Mouse (Mus musculus) hindbrain, embryonic 12.5 days (tissue): ENCODE measurements at regions not wholly inside any gene's neighbourhood (a gene's known extent, or its start where the extent isn't known, plus 50 kb on each side); places are given as distances from the start of the nearest gene placed in this dataset.

Experiments
- ATAC-seq: fragments of 200-750 bp; cut with Nextera tagmentation; 2 replicates; pipeline ENCODE4 v1.8.0; 2017; ENCODE audit warnings: moderate TSS enrichment; ENCODE audit not compliant: low FRiP score
- H3K27ac ChIP-seq: fragments of 300-500 bp; sonication (generic); 2 replicates; pipeline ENCODE4 v1.5.1; 2016; ENCODE audit warnings: mild to moderate bottlenecking
- H3K27me3 ChIP-seq: fragments of 300-500 bp; sonication (generic); 2 replicates; pipeline ENCODE4 v1.6.1; 2016; ENCODE audit warnings: mild to moderate bottlenecking
- H3K36me3 ChIP-seq: fragments of 300-500 bp; sonication (generic); 2 replicates; pipeline ENCODE4 v1.6.1; 2016; ENCODE audit warnings: mild to moderate bottlenecking
- H3K4me1 ChIP-seq: fragments of 300-500 bp; sonication (generic); 2 replicates; pipeline ENCODE4 v1.6.1; 2016
- H3K4me2 ChIP-seq: fragments of 300-500 bp; sonication (generic); replicated peaks from 2 replicates; pipeline ENCODE4 v1.6.1; 2016; ENCODE audit warnings: mild to moderate bottlenecking
- H3K4me3 ChIP-seq: fragments of 300-500 bp; sonication (generic); 2 replicates; pipeline ENCODE4 v1.5.1; 2016; ENCODE audit warnings: mild to moderate bottlenecking
- H3K9ac ChIP-seq: fragments of 300-500 bp; sonication (generic); 2 replicates; pipeline ENCODE4 v1.6.1; 2016; ENCODE audit warnings: mild to moderate bottlenecking, moderate library complexity
- H3K9me3 ChIP-seq: fragments of 300-500 bp; sonication (generic); replicated peaks from 2 replicates; pipeline ENCODE4 v1.6.1; 2016; ENCODE audit warnings: mild to moderate bottlenecking
- WGBS: fragments of 180-500 bp; shearing (Covaris S2); methylation state at CpG from one replicate; pipeline ENCODE4 v1.1.7; 2016; 5-methylcytosine and 5-hydroxymethylcytosine counted together

- ATAC-seq, result no peak
- Histone ChIP-seq H3K36me3 (no peaks in the 10 kb centered on the region), H3K4me3 (no peak overlapping the region), H3K9me3 (no peaks in the 10 kb centered on the region; the same call in 1 of the 2 replicates), H3K9ac (no peak overlapping the region), H3K4me2 (no peak overlapping the region), H3K27me3 (no peaks in the 10 kb centered on the region), H3K27ac (no peak overlapping the region), H3K4me1 (no peaks in the 10 kb centered on the region)
- 84% methylated on average over 14 of the region's 14 CpGs for WGBS
Observed at GRCm38 (mm10) chr1:186347413-186348147, 230.5 kb upstream of the Lyplal1 start.

GRCm38 (mm10) chr1:186345449-186345848 lies 228.3 kb upstream of the Lyplal1 start:
- Histone ChIP-seq H3K4me2 (no peak overlapping the region), H3K4me1 (no peaks in the 10 kb centered on the region), H3K9me3 (no peaks in the 10 kb centered on the region), H3K27ac (no peak overlapping the region), H3K27me3 (no peaks in the 10 kb centered on the region), H3K4me3 (no peak overlapping the region), H3K9ac (no peak overlapping the region), H3K36me3 (no peaks in the 10 kb centered on the region)
- WGBS, result 90% methylated on average over 6 of the region's 6 CpGs
- no peak for ATAC-seq

- Histone ChIP-seq H3K4me1 (no peaks in the 10 kb centered on the region), H3K27ac (no peak overlapping the region), H3K27me3 (no peaks in the 10 kb centered on the region), H3K4me2 (no peak overlapping the region), H3K4me3 (no peak overlapping the region), H3K36me3 (no peaks in the 10 kb centered on the region), H3K9me3 (no peaks in the 10 kb centered on the region), H3K9ac (no peak overlapping the region)
- no peak for ATAC-seq
- 61% methylated on average over 2 of the region's 2 CpGs for WGBS
Observed at GRCm38 (mm10) chr1:186342931-186343506, 225.9 kb upstream of the Lyplal1 start.

GRCm38 (mm10) chr1:186342391-186342790 lies 225.3 kb upstream of the Lyplal1 start:
- Histone ChIP-seq H3K27me3 (no peaks in the 10 kb centered on the region), H3K9me3 (no peaks in the 10 kb centered on the region), H3K4me1 (no peaks in the 10 kb centered on the region), H3K36me3 (no peaks in the 10 kb centered on the region), H3K9ac (no peak overlapping the region), H3K4me2 (no peak overlapping the region), H3K4me3 (no peak overlapping the region), H3K27ac (no peak overlapping the region)
- 82% methylated on average over 1 of the region's 1 CpGs for WGBS
- no peak for ATAC-seq

- H3K4me3 ChIP-seq, result no peak overlapping the region
- WGBS, result 68% methylated on average over 3 of the region's 3 CpGs
- no peaks in the 10 kb centered on the region for H3K4me1 ChIP-seq
- ATAC-seq, result no peak
- H3K27ac ChIP-seq, result no peak overlapping the region
- H3K27me3 ChIP-seq, result no peaks in the 10 kb centered on the region
- H3K36me3 ChIP-seq, result no peaks in the 10 kb centered on the region
- H3K9ac ChIP-seq, result no peak overlapping the region
- no peak overlapping the region for H3K4me2 ChIP-seq
- H3K9me3 ChIP-seq, result no peaks in the 10 kb centered on the region
Observed at GRCm38 (mm10) chr1:186341878-186342277, 224.8 kb upstream of the Lyplal1 start.

- Histone ChIP-seq H3K4me1 (no peaks in the 10 kb centered on the region), H3K27me3 (no peaks in the 10 kb centered on the region), H3K4me2 (no peak overlapping the region), H3K4me3 (no peak overlapping the region), H3K27ac (no peak overlapping the region), H3K36me3 (no peaks in the 10 kb centered on the region), H3K9ac (no peak overlapping the region), H3K9me3 (no peaks in the 10 kb centered on the region)
- no peak for ATAC-seq
- 85% methylated on average over 3 of the region's 3 CpGs for WGBS
Observed at GRCm38 (mm10) chr1:186340701-186341100, 223.6 kb upstream of the Lyplal1 start.

- H3K4me2 ChIP-seq, result no peak overlapping the region
- no peak overlapping the region for H3K9ac ChIP-seq
- no peaks in the 10 kb centered on the region for H3K27me3 ChIP-seq
- ATAC-seq, result no peak
- H3K36me3 ChIP-seq, result no peaks in the 10 kb centered on the region
- H3K9me3 ChIP-seq, result no peaks in the 10 kb centered on the region
- no peak overlapping the region for H3K4me3 ChIP-seq
- H3K4me1 ChIP-seq, result no peaks in the 10 kb centered on the region
- 92% methylated on average over 2 of the region's 2 CpGs for WGBS
- H3K27ac ChIP-seq, result no peak overlapping the region
Observed at GRCm38 (mm10) chr1:186317285-186317684, 200.2 kb upstream of the Lyplal1 start.

GRCm38 (mm10) chr1:186314180-186314579 lies 197.1 kb upstream of the Lyplal1 start:
- no peaks in the 10 kb centered on the region for H3K27me3 ChIP-seq
- H3K36me3 ChIP-seq, result no peaks in the 10 kb centered on the region
- no peak overlapping the region for H3K4me3 ChIP-seq
- no peak overlapping the region for H3K27ac ChIP-seq
- H3K9ac ChIP-seq, result no peak overlapping the region
- WGBS, result 87% methylated on average over 4 of the region's 4 CpGs
- H3K9me3 ChIP-seq, result no peaks in the 10 kb centered on the region
- no peak for ATAC-seq
- no peaks in the 10 kb centered on the region for H3K4me1 ChIP-seq
- H3K4me2 ChIP-seq, result no peak overlapping the region

- 92% methylated on average over 9 of the region's 9 CpGs for WGBS
- H3K9me3 ChIP-seq, result no peaks in the 10 kb centered on the region
- no peak for ATAC-seq
Observed at GRCm38 (mm10) chr1:186312698-186313097, 195.6 kb upstream of the Lyplal1 start.

GRCm38 (mm10) chr1:186312008-186312407 lies 194.9 kb upstream of the Lyplal1 start:
- 88% methylated on average over 7 of the region's 7 CpGs for WGBS
- H3K4me2 ChIP-seq, result no peak overlapping the region
- no peak overlapping the region for H3K27ac ChIP-seq
- no peaks in the 10 kb centered on the region for H3K9me3 ChIP-seq
- no peak overlapping the region for H3K4me3 ChIP-seq
- H3K9ac ChIP-seq, result no peak overlapping the region
- H3K36me3 ChIP-seq, result no peaks in the 10 kb centered on the region
- H3K27me3 ChIP-seq, result no peaks in the 10 kb centered on the region
- H3K4me1 ChIP-seq, result no peaks in the 10 kb centered on the region
- no peak for ATAC-seq

More at GRCm38 (mm10) chr1:186312698-186313097, 195.6 kb upstream of the Lyplal1 start:
- no peak overlapping the region for H3K4me3 ChIP-seq
- H3K4me1 ChIP-seq, result no peaks in the 10 kb centered on the region
- H3K36me3 ChIP-seq, result no peaks in the 10 kb centered on the region
- no peaks in the 10 kb centered on the region for H3K27me3 ChIP-seq
- no peak overlapping the region for H3K4me2 ChIP-seq
- no peak overlapping the region for H3K27ac ChIP-seq
- H3K9ac ChIP-seq, result no peak overlapping the region

- Histone ChIP-seq H3K9me3 (no peaks in the 10 kb centered on the region), H3K4me1 (no peaks in the 10 kb centered on the region), H3K36me3 (no peaks in the 10 kb centered on the region), H3K27ac (no peak overlapping the region), H3K27me3 (no peaks in the 10 kb centered on the region), H3K4me2 (no peak overlapping the region), H3K4me3 (no peak overlapping the region), H3K9ac (no peak overlapping the region)
- no peak for ATAC-seq
- 85% methylated on average over 6 of the region's 6 CpGs for WGBS
Observed at GRCm38 (mm10) chr1:186307627-186308026, 190.5 kb upstream of the Lyplal1 start.

- Histone ChIP-seq H3K4me3 (no peak overlapping the region), H3K27me3 (no peaks in the 10 kb centered on the region), H3K4me2 (no peak overlapping the region), H3K36me3 (no peaks in the 10 kb centered on the region), H3K27ac (no peak overlapping the region), H3K9ac (no peak overlapping the region), H3K9me3 (no peaks in the 10 kb centered on the region), H3K4me1 (no peaks in the 10 kb centered on the region)
- 86% methylated on average over 7 of the region's 7 CpGs for WGBS
- no peak for ATAC-seq
Observed at GRCm38 (mm10) chr1:186297464-186297863, 180.4 kb upstream of the Lyplal1 start.

- no peak for ATAC-seq
- 71% methylated on average over 2 of the region's 2 CpGs for WGBS
- H3K27ac ChIP-seq, result no peak overlapping the region
- H3K27me3 ChIP-seq, result no peaks in the 10 kb centered on the region
- H3K4me2 ChIP-seq, result no peak overlapping the region
- H3K4me1 ChIP-seq, result no peaks in the 10 kb centered on the region; the same call in 1 of the 2 replicates
- H3K36me3 ChIP-seq, result no peaks in the 10 kb centered on the region
- no peak overlapping the region for H3K9ac ChIP-seq
- H3K4me3 ChIP-seq, result no peak overlapping the region
- H3K9me3 ChIP-seq, result no peaks in the 10 kb centered on the region
Observed at GRCm38 (mm10) chr1:186295201-186295600, 178.1 kb upstream of the Lyplal1 start.
